Mouse (Mus musculus) MEL (cell line): ENCODE data around the gene Sptbn4. TPM values are rescaled to one million over a fixed set of nuclear protein-coding genes. Genes with fewer than 3 reads are reported as not detected.

Source experiments
- DNase-seq: peaks from one replicate; pipeline ENCODE4 v3.0.0; 2011; ENCODE audit warnings: low read depth, low spot score
- H3K27ac ChIP-seq: 2 replicates; pipeline ENCODE4 v1.5.1; 2012; ENCODE audit warnings: low read depth, mild to moderate bottlenecking, control low read depth, low read length, moderate library complexity; ENCODE audit not compliant: control insufficient read depth
- H3K27me3 ChIP-seq, 2 experiments: fragments of 150-350 bp in 1 of 2; sonication (generic) in 1 of 2; 2 replicates each; pipeline ENCODE4 v1.6.1; 2012; ENCODE audit warnings: low read length in 2 of 2, mild to moderate bottlenecking in 2 of 2, improper control_type of control experiment in 1 of 2, moderate library complexity in 1 of 2; ENCODE audit not compliant: insufficient read depth in 2 of 2, control insufficient read depth in 1 of 2
- H3K36me3 ChIP-seq, 2 experiments: 2 replicates each; pipeline ENCODE4 v1.6.1; 2012 to 2014; ENCODE audit warnings: low read length in 2 of 2, improper control_type of control experiment in 1 of 2, inconsistent platforms in 1 of 2, mild to moderate bottlenecking in 1 of 2; ENCODE audit not compliant: insufficient read depth in 2 of 2, control insufficient read depth in 1 of 2
- H3K4me1 ChIP-seq, 2 experiments: fragments of 150-350 bp in 1 of 2; sonication (generic) in 1 of 2; 2 replicates each; pipeline ENCODE4 v1.6.1; 2012; ENCODE audit warnings: low read length in 2 of 2, improper control_type of control experiment in 1 of 2, mild to moderate bottlenecking in 1 of 2; ENCODE audit not compliant: insufficient read depth in 2 of 2, control insufficient read depth in 1 of 2
- H3K4me3 ChIP-seq, 2 experiments: fragments of 150-350 bp in 1 of 2; sonication (generic) in 1 of 2; 2 replicates each; pipeline ENCODE4 v1.5.1; 2012; ENCODE audit warnings: low read depth in 2 of 2, low read length in 2 of 2, mild to moderate bottlenecking in 2 of 2, moderate library complexity in 2 of 2, control low read depth in 1 of 2, improper control_type of control experiment in 1 of 2; ENCODE audit not compliant: control insufficient read depth in 1 of 2, insufficient read depth in 1 of 2
- H3K79me2 ChIP-seq: 2 replicates; pipeline ENCODE4 v1.6.1; 2012; ENCODE audit warnings: mild to moderate bottlenecking, low read length, moderate library complexity; ENCODE audit not compliant: control insufficient read depth, poor library complexity, insufficient read depth
- H3K9ac ChIP-seq: 2 replicates; pipeline ENCODE4 v1.6.1; 2012; ENCODE audit warnings: low read depth, mild to moderate bottlenecking, control low read depth, low read length, moderate library complexity; ENCODE audit not compliant: control insufficient read depth, poor library complexity, severe bottlenecking
- H3K9me3 ChIP-seq: fragments of 150-350 bp; sonication (generic); replicated peaks from 2 replicates; pipeline ENCODE4 v1.6.1; 2012; ENCODE audit warnings: mild to moderate bottlenecking, low read length, improper control_type of control experiment, moderate library complexity; ENCODE audit not compliant: insufficient read depth
- CHD2 ChIP-seq: IDR thresholded peaks from 2 replicates; pipeline ENCODE4 v1.6.1; 2011; ENCODE audit warnings: low read length, improper control_type of control experiment
- CTCF ChIP-seq, 3 experiments: IDR thresholded peaks in 2 of 3; conservative IDR thresholded peaks in 1 of 3; 2 replicates each; pipeline ENCODE4 v1.5.1; 2011 to 2012; ENCODE audit warnings: low read length in 3 of 3, low read depth in 2 of 3, mild to moderate bottlenecking in 2 of 3, improper control_type of control experiment in 1 of 3, inconsistent platforms in 1 of 3, mixed read lengths in 1 of 3, moderate library complexity in 1 of 3; ENCODE audit not compliant: control insufficient read depth in 1 of 3, insufficient read depth in 1 of 3, poor library complexity in 1 of 3, severe bottlenecking in 1 of 3
- E2F4 ChIP-seq: IDR thresholded peaks from 2 replicates; pipeline ENCODE4 v1.6.1; 2011; ENCODE audit warnings: low read depth, low read length, improper control_type of control experiment, borderline replicate concordance
- ELF1 ChIP-seq: IDR thresholded peaks from 2 replicates; pipeline ENCODE4 v1.6.1; 2014; ENCODE audit warnings: low read depth, mild to moderate bottlenecking, inconsistent platforms, low read length, improper control_type of control experiment, moderate library complexity
- EP300 ChIP-seq, 2 experiments: IDR thresholded peaks; 2 replicates each; pipeline ENCODE4 v1.6.1; 2011; ENCODE audit warnings: improper control_type of control experiment in 2 of 2, low read length in 2 of 2, low read depth in 1 of 2, mild to moderate bottlenecking in 1 of 2
- HCFC1 ChIP-seq: IDR thresholded peaks from 2 replicates; pipeline ENCODE4 v1.6.1; 2012; ENCODE audit warnings: low read depth, mild to moderate bottlenecking, inconsistent platforms, low read length, improper control_type of control experiment, moderate library complexity
- KAT2A ChIP-seq: conservative IDR thresholded peaks from 2 replicates; pipeline ENCODE4 v1.6.1; 2012; ENCODE audit warnings: low read depth, low read length, improper control_type of control experiment, inconsistent platforms
- MAFK ChIP-seq: IDR thresholded peaks from 2 replicates; pipeline ENCODE4 v1.6.1; 2011; ENCODE audit warnings: low read depth, mild to moderate bottlenecking, low read length, improper control_type of control experiment, borderline replicate concordance
- MAX ChIP-seq: IDR thresholded peaks from 2 replicates; pipeline ENCODE4 v1.6.1; 2011; ENCODE audit warnings: low read length, improper control_type of control experiment
- MAZ ChIP-seq: IDR thresholded peaks from 2 replicates; pipeline ENCODE4 v1.6.1; 2012; ENCODE audit warnings: low read depth, mild to moderate bottlenecking, inconsistent platforms, low read length, improper control_type of control experiment
- MYB ChIP-seq: IDR thresholded peaks from 2 replicates; pipeline ENCODE4 v1.6.1; 2011; ENCODE audit warnings: mild to moderate bottlenecking, low read depth, low read length, improper control_type of control experiment
- MYC ChIP-seq: IDR thresholded peaks from 2 replicates; pipeline ENCODE4 v1.6.1; 2011; ENCODE audit warnings: low read depth, mild to moderate bottlenecking, low read length, improper control_type of control experiment, moderate library complexity
- NELFE ChIP-seq: IDR thresholded peaks from 2 replicates; pipeline ENCODE4 v1.6.1; 2011; ENCODE audit warnings: low read depth, low read length, improper control_type of control experiment
- NRF1 ChIP-seq: IDR thresholded peaks from 2 replicates; pipeline ENCODE4 v1.6.1; 2014; ENCODE audit warnings: low read depth, mild to moderate bottlenecking, inconsistent platforms, low read length, improper control_type of control experiment, moderate library complexity; ENCODE audit not compliant: poor library complexity, insufficient read depth, severe bottlenecking
- POLR2A ChIP-seq, 2 experiments: IDR thresholded peaks; 2 replicates each; pipeline ENCODE4 v1.6.1; 2011 to 2012; ENCODE audit warnings: low read length in 2 of 2, mild to moderate bottlenecking in 2 of 2, control low read depth in 1 of 2, improper control_type of control experiment in 1 of 2, low read depth in 1 of 2, moderate library complexity in 1 of 2; ENCODE audit not compliant: control insufficient read depth in 1 of 2, insufficient read depth in 1 of 2, poor library complexity in 1 of 2
- RCOR1 ChIP-seq: IDR thresholded peaks from 2 replicates; pipeline ENCODE4 v1.6.1; 2012; ENCODE audit warnings: low read depth, mild to moderate bottlenecking, inconsistent platforms, low read length, improper control_type of control experiment
- SMC3 ChIP-seq: IDR thresholded peaks from 2 replicates; pipeline ENCODE4 v1.6.1; 2011; ENCODE audit warnings: low read depth, low read length, improper control_type of control experiment
- TAL1 ChIP-seq: IDR thresholded peaks from 2 replicates; pipeline ENCODE4 v1.6.1; 2012; ENCODE audit warnings: mild to moderate bottlenecking, inconsistent platforms, low read length, moderate library complexity, mixed read lengths
- TBP ChIP-seq: IDR thresholded peaks from 2 replicates; pipeline ENCODE4 v1.8.0; 2011; ENCODE audit warnings: low read depth, low read length, improper control_type of control experiment
- TCF12 ChIP-seq: IDR thresholded peaks from 2 replicates; pipeline ENCODE4 v1.6.1; 2014; ENCODE audit warnings: low read depth, mild to moderate bottlenecking, inconsistent platforms, low read length, improper control_type of control experiment, moderate library complexity
- USF1 ChIP-seq: IDR thresholded peaks from 2 replicates; pipeline ENCODE4 v1.6.1; 2014; ENCODE audit warnings: low read depth, mild to moderate bottlenecking, inconsistent platforms, low read length, improper control_type of control experiment, moderate library complexity
- USF2 ChIP-seq, 2 experiments: IDR thresholded peaks; 2 replicates each; pipeline ENCODE4 v1.6.1; 2011 to 2012; ENCODE audit warnings: improper control_type of control experiment in 2 of 2, low read length in 2 of 2, borderline replicate concordance in 1 of 2, inconsistent platforms in 1 of 2, low read depth in 1 of 2, mild to moderate bottlenecking in 1 of 2; ENCODE audit not compliant: insufficient read depth in 1 of 2
- ZC3H11A ChIP-seq: IDR thresholded peaks from 2 replicates; pipeline ENCODE4 v1.6.1; 2012; ENCODE audit warnings: low read depth, mild to moderate bottlenecking, inconsistent platforms, low read length, improper control_type of control experiment
- ZMIZ1 ChIP-seq: IDR thresholded peaks from 2 replicates; pipeline ENCODE4 v1.6.1; 2012; ENCODE audit warnings: low read depth, mild to moderate bottlenecking, inconsistent platforms, low read length, improper control_type of control experiment, moderate library complexity
- polyA plus RNA-seq, 2 experiments: library from polyadenylated mRNA; stranded (reverse) in 1 of 2; unstranded in 1 of 2; fragments of >175 nt in 1 of 2; fragments of >200 nt in 1 of 2; gene quantifications; 2 replicates each; pipeline versions ENCODE4 v1.2.1 to v1.2.4; 2012; ENCODE audit warnings: low replicate concordance in 2 of 2, low read depth in 1 of 2; ENCODE audit not compliant: insufficient read length in 2 of 2, insufficient read depth in 1 of 2, missing spikeins in 1 of 2
- total RNA-seq: library from RNA; depleted of rRNA; stranded (reverse); fragments of 300-350 nt; gene quantifications from 2 replicates; pipeline ENCODE4 v1.2.3, GENCODE M21; 2012

Gene Sptbn4
- total and polyA plus RNA-seq, 3 experiments: 0.19 to 0.68 TPM; not detected in 1

DNA sequence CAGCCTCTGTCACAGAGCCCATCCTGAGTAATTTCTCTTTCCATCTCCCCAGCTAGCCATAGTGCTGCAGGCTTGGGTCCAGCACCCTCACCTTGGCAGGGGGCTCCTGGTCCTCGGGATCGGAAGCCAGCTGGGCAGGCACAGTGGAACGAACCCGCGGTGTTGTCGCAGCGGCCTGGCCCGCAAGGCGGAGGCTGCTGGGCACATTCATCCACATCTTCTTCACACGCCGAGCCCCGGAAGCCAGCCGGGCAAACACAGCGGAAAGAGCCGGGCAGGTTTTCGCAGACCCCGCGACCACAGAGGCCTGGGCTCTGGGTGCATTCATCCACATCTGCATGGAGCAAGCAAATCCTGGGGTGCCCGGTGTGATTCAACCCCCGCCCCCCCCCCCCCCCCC lies 122.6 kb downstream of the Sptbn4 start:
- H3K27me3 ChIP-seq: no peaks in the 10 kb centered on the region
- no peak overlapping the region for H3K9ac ChIP-seq
- H3K27ac ChIP-seq: no peak overlapping the region
- DNase-seq: no peak
- no peak for TF ChIP-seq CTCF (IDR thresholded peaks at IDR 0.05 in 2 of 3, conservative IDR thresholded peaks at IDR 0.05 in 1 of 3; ENCODE audit: control insufficient read depth in 1 of 3, insufficient read depth in 1 of 3, low read depth in 2 of 3, low read length in 3 of 3, poor library complexity in 1 of 3, severe bottlenecking in 1 of 3)
- TF ChIP-seq EP300 (IDR thresholded peaks at IDR 0.05; ENCODE audit: low read depth in 1 of 2, low read length in 2 of 2): no peak
- TF ChIP-seq NELFE: no peak
- no peak for TF ChIP-seq TBP
- TF ChIP-seq MYC: no peak
- no peak for TF ChIP-seq MYB
- TF ChIP-seq USF1: no peak
- no peak for TF ChIP-seq MAZ
- no peak for TF ChIP-seq ZC3H11A
- no peak for TF ChIP-seq ZMIZ1
- no peak for TF ChIP-seq MAX
- H3K36me3 ChIP-seq: no peaks in the 10 kb centered on the region
- no peaks in the 10 kb centered on the region; the same call in 1 of the 2 replicates for H3K79me2 ChIP-seq
- H3K4me1 ChIP-seq: 0 out of 4 replicates have a peak, but pooled peaks cover 0 to 3% of the 10 kb centered on the region in 2 experiments
- H3K4me3 ChIP-seq: no peak overlapping the region
- no peaks in the 10 kb centered on the region for H3K9me3 ChIP-seq

GRCm38 (mm10) chr7:27324161-27324560 lies 123.3 kb downstream of the Sptbn4 start:
- H3K79me2 ChIP-seq: no peaks in the 10 kb centered on the region
- no peak overlapping the region for H3K4me3 ChIP-seq
- no peak overlapping the region for H3K27ac ChIP-seq
- no peaks in the 10 kb centered on the region for H3K27me3 ChIP-seq
- 0 out of 4 replicates have a peak, but pooled peaks cover 0 to 3% of the 10 kb centered on the region in 2 experiments for H3K4me1 ChIP-seq
- DNase-seq: no peak
- no peak for TF ChIP-seq USF2 (IDR thresholded peaks at IDR 0.05; ENCODE audit: borderline replicate concordance in 1 of 2, insufficient read depth in 1 of 2, low read depth in 1 of 2, low read length in 2 of 2)
- no peak for TF ChIP-seq CHD2
- no peak for TF ChIP-seq E2F4
- TF ChIP-seq KAT2A: no peak
- TF ChIP-seq TAL1: no peak
- no peak for TF ChIP-seq POLR2A (IDR thresholded peaks at IDR 0.05; ENCODE audit: control insufficient read depth in 1 of 2, insufficient read depth in 1 of 2, low read depth in 1 of 2, low read length in 2 of 2, poor library complexity in 1 of 2)
- TF ChIP-seq MYC: no peak
- no peak for TF ChIP-seq TCF12
- no peak for TF ChIP-seq NRF1
- TF ChIP-seq RCOR1: no peak
- TF ChIP-seq SMC3: no peak
- no peak for TF ChIP-seq ELF1
- TF ChIP-seq MAFK: no peak
- TF ChIP-seq USF1: no peak
- no peak for TF ChIP-seq HCFC1
- H3K36me3 ChIP-seq: no peaks in the 10 kb centered on the region
- no peaks in the 10 kb centered on the region for H3K9me3 ChIP-seq
- no peak overlapping the region for H3K9ac ChIP-seq
